Mouse (Mus musculus) lung, embryonic 16.5 days (tissue): ENCODE results near the gene Lkaaear1. TPM values are rescaled to one million over a fixed set of nuclear protein-coding genes. Genes with fewer than 3 reads are reported as not detected.
A peak's percentile ranks its signal among the peaks of the same experiment; 100 is the strongest.

Experiments
- ATAC-seq: fragments of 200-750 bp; cut with Nextera tagmentation; 2 replicates; pipeline ENCODE4 v1.8.0; 2017; ENCODE audit warnings: low read depth, mild to moderate bottlenecking, moderate library complexity
- H3K27ac ChIP-seq: fragments of 300-500 bp; sonication (generic); 2 replicates; pipeline ENCODE4 v1.5.1; 2014; ENCODE audit warnings: mild to moderate bottlenecking, control low read depth, low read length
- H3K27me3 ChIP-seq: fragments of 300-500 bp; sonication (generic); 2 replicates; pipeline ENCODE4 v1.6.1; 2014; ENCODE audit warnings: low read depth, low read length, mixed read lengths; ENCODE audit not compliant: control insufficient read depth, insufficient read depth
- H3K36me3 ChIP-seq: fragments of 300-500 bp; sonication (generic); 2 replicates; pipeline ENCODE4 v1.6.1; 2014; ENCODE audit warnings: low read length; ENCODE audit not compliant: control insufficient read depth, insufficient read depth
- H3K4me1 ChIP-seq: fragments of 300-500 bp; sonication (generic); replicated peaks from 2 replicates; pipeline ENCODE4 v1.6.1; 2014; ENCODE audit warnings: low read length, mixed read lengths; ENCODE audit not compliant: control insufficient read depth, insufficient read depth
- H3K4me2 ChIP-seq: fragments of 300-500 bp; sonication (generic); 2 replicates; pipeline ENCODE4 v1.6.1; 2014; ENCODE audit warnings: low read depth, low read length, control low read depth
- H3K4me3 ChIP-seq: fragments of 300-500 bp; sonication (generic); 2 replicates; pipeline ENCODE4 v1.5.1; 2014; ENCODE audit warnings: mild to moderate bottlenecking, low read length, control low read depth
- H3K9ac ChIP-seq: fragments of 300-500 bp; sonication (generic); 2 replicates; pipeline ENCODE4 v1.6.1; 2014; ENCODE audit warnings: low read length, control low read depth
- H3K9me3 ChIP-seq: fragments of 300-500 bp; sonication (generic); 2 replicates; pipeline ENCODE4 v1.6.1; 2016; ENCODE audit warnings: low read length; ENCODE audit not compliant: control insufficient read depth
- WGBS: fragments of 180-500 bp; shearing (Covaris S2); extraction: QIAGEN DNeasy Blood & Tissue Kit; methylation state at CpG from one replicate; pipeline ENCODE4 v1.1.7; 2014; 5-methylcytosine and 5-hydroxymethylcytosine counted together
- polyA plus RNA-seq: library from polyadenylated mRNA; unstranded; fragments of >200 nt; fragmentation: Nextera tagmentation; extraction: Ambion mirVana; gene quantifications from 2 replicates; pipeline ENCODE4 v1.2.1, GENCODE M21; 2015

The Lkaaear1 gene
- polyA plus RNA-seq, 1 experiment from 2014 or later = not detected

DNA sequence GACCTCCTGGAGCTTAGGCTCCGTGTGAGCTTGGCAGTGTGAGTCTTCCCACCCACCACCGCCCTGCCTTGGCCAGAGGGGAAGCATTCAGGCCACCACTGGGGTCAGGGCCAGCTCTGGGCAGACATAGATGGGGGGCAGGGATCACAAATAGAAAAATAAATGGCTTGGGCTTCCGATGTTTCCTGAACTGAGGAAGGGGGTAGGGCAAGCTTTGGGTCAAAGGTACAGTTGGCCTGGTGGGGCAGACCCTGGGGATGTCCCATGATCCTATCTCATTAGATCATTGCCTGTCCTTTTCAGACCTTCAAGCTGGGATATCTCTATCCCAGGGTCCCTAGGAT is 20.5 kb downstream of the Lkaaear1 start:
- Histone ChIP-seq H3K9me3 (no peaks in the 10 kb centered on the region), H3K36me3 (no peaks in the 10 kb centered on the region), H3K27me3 (peaks cover 4% of the 10 kb centered on the region), H3K4me1 (peaks cover 28% of the 10 kb centered on the region), H3K4me2 (no peak overlapping the region), H3K9ac (no peak overlapping the region), H3K4me3 (no peak overlapping the region), H3K27ac (peak overlapping the region; percentile 82)
- ATAC-seq = peak; percentile 27; the same call in 1 of the 2 replicates
- WGBS = 46% methylated on average over 3 of the region's 3 CpGs

DNA sequence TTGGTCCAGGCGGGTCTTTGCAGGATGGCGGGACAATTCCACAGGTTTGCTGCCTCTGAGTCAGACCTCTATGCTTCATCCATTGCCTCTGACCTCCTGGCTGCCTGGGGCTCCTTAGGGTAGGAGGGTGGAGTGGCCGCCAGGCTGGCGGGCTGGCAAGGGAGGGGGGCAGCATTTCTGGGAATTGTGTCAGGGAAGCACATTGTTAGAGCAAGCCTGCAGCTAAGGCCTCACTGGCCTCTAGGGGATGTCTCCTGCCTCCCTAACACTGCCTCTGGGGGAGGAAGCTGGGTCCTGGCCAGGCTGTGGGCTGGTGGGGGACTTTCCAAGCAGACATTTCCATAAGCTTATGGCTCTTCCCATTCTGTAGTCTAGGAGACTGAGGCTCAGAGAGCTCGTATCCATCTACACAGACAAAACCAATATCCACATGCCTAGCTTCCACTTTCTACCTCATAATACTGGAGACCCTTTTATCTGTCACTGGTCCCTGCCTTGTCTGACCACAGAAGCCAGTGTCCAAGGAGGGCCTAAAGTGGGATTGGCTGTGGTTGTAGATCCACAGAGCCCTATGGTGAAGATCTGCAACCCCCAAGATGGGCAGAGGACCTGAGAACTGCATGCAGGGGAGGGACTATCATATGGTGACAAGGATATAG is 21.0 kb downstream of the Lkaaear1 start:
- Histone ChIP-seq H3K9ac (no peak overlapping the region; the same call in 1 of the 2 replicates), H3K4me3 (no peak overlapping the region), H3K4me2 (no peak overlapping the region), H3K27ac (peak overlapping the region; percentile 82), H3K9me3 (no peaks in the 10 kb centered on the region), H3K4me1 (peaks cover 28% of the 10 kb centered on the region), H3K27me3 (peaks cover 9% of the 10 kb centered on the region), H3K36me3 (no peaks in the 10 kb centered on the region)
- 62% methylated on average over 5 of the region's 5 CpGs for WGBS
- ATAC-seq = peak; percentile 24; the same call in 1 of the 2 replicates

DNA sequence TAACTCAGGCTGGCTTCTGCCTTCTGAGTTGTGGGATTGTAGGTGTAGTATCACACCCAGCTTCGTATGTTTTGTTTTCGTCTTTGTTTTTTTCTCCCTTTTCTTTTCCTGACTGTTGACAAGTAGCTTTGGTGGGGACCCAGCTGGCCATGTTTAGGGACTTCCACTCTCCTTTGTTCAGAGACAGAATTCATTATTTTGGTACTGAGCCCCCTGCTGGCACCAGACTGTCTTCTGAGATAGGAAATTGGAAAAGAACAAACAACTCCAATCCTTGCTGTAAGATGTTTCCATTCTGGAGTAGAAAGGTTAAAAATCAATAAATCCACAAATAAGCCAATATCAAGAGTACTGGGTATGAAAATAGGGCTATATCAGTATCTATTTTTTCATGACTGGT is 21.8 kb downstream of the Lkaaear1 start:
- no peaks in the 10 kb centered on the region for H3K9me3 ChIP-seq
- H3K4me2 ChIP-seq = no peak overlapping the region
- peak overlapping the region; percentile 82 for H3K27ac ChIP-seq
- H3K36me3 ChIP-seq = no peaks in the 10 kb centered on the region
- no peak for ATAC-seq
- peaks cover 17% of the 10 kb centered on the region for H3K27me3 ChIP-seq
- H3K9ac ChIP-seq = no peak overlapping the region
- WGBS = 63% methylated on average over 2 of the region's 2 CpGs
- peaks cover 28% of the 10 kb centered on the region for H3K4me1 ChIP-seq
- no peak overlapping the region for H3K4me3 ChIP-seq

DNA sequence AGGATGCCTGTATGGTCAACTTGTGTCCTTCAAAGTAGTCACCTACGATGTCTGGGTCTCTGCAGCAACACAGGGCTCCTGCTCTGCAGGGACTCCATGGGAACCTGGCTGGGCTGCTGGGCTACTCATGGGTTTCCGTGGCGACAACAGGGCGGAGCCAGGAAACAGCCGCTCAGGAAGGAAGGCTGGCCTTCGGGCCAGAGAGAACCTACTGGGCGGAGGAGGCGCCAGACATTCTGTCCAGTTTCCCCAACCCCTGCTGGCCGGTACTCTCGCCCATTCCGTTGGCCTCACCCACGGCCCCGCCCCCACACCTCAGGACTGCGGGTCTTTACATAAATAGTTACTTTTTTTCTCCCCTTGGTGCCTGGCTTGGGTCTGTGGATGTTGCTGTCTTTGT is 22.8 kb downstream of the Lkaaear1 start:
- no peaks in the 10 kb centered on the region for H3K36me3 ChIP-seq
- peaks cover 26% of the 10 kb centered on the region for H3K27me3 ChIP-seq
- 3% methylated on average over 14 of the region's 14 CpGs for WGBS
- H3K9me3 ChIP-seq = no peaks in the 10 kb centered on the region
- H3K27ac ChIP-seq = peak overlapping the region; percentile 82
- peak overlapping the region; percentile 28 for H3K4me3 ChIP-seq
- peak; percentile 55 for ATAC-seq
- peak overlapping the region; percentile 49 for H3K9ac ChIP-seq
- peaks cover 25% of the 10 kb centered on the region; the same call in 1 of the 2 replicates for H3K4me1 ChIP-seq
- peak overlapping the region; percentile 59 for H3K4me2 ChIP-seq

DNA sequence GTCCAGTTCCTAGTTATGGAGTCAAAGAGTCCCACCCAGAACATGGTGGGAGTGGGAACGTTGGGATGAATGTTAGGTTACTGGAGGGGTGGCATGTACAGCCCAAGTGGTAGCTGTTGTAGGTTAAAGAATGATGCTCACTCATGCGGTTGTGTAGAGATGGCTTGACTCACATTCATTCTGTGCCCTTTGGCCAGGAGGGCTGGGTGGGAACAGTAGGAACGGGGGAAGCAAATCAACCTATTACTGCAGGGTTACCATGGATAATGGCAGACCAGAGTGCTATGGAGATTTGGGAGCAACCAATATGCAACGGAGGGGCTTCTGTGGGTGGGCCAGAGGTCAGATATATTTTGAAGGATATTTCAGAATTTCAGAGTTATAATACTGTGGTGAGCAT is 23.3 kb downstream of the Lkaaear1 start:
- no peak for ATAC-seq
- Histone ChIP-seq H3K4me3 (no peak overlapping the region), H3K36me3 (no peaks in the 10 kb centered on the region), H3K4me1 (peaks cover 26% of the 10 kb centered on the region; the same call in 1 of the 2 replicates), H3K27ac (peak overlapping the region; percentile 44), H3K9me3 (no peaks in the 10 kb centered on the region), H3K4me2 (no peak overlapping the region; the same call in 1 of the 2 replicates), H3K9ac (peak overlapping the region; percentile 49; the same call in 1 of the 2 replicates), H3K27me3 (peaks cover 32% of the 10 kb centered on the region)
- 75% methylated on average over 4 of the region's 4 CpGs for WGBS

DNA sequence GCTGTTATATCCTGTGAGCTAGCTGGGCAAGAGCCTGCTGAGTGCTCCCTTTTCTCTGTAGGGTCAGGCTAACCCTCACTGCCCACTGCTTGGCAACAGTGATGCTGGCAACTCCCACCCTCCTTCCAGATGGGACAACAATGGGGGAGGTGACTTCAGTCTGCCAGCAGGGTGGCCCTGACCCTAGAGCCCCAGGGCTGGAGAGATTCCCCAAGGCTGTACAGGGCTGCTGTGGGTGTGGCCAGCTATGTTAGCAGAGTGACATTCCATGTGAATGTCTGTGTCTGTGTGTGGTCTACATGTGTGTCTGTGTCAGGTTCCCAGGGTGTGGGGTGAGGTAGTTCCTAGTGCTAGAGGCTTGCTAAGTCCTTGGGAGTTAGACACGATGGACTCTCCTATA is 24.7 kb downstream of the Lkaaear1 start:
- H3K4me1 ChIP-seq = peaks cover 21% of the 10 kb centered on the region; the same call in 1 of the 2 replicates
- peak overlapping the region; percentile 54; the same call in 1 of the 2 replicates for H3K27ac ChIP-seq
- 39% methylated on average over 1 of the region's 1 CpGs for WGBS
- no peak overlapping the region for H3K4me2 ChIP-seq
- H3K9ac ChIP-seq = no peak overlapping the region
- ATAC-seq = no peak
- peaks cover 44% of the 10 kb centered on the region for H3K27me3 ChIP-seq
- no peaks in the 10 kb centered on the region for H3K9me3 ChIP-seq
- H3K4me3 ChIP-seq = no peak overlapping the region
- H3K36me3 ChIP-seq = no peaks in the 10 kb centered on the region

DNA sequence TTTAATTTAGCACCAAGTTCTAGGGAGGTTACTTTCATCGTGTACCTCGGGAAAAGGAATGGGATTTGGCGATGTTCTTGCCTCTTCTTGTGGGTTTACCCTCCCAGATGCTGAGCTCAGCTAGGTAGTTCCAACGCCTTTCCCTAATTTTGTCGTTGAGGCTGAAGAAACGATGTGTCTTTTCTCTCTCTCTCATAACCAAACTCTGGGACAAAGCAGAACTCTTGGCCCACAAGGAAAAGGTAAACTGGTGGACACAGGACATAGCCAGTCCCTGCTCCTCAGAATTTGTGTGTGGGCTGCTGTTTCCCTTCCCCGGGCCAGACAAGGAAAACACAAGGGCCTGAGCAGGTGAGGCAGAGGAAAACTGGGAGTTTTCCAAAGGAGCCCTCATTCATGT is 26.3 kb downstream of the Lkaaear1 start:
- Histone ChIP-seq H3K4me1 (peaks cover 21% of the 10 kb centered on the region; the same call in 1 of the 2 replicates), H3K9me3 (no peaks in the 10 kb centered on the region), H3K27me3 (peaks cover 46% of the 10 kb centered on the region), H3K4me3 (no peak overlapping the region), H3K9ac (no peak overlapping the region), H3K4me2 (peak overlapping the region; percentile 72), H3K36me3 (no peaks in the 10 kb centered on the region), H3K27ac (no peak overlapping the region)
- no peak for ATAC-seq
- WGBS = 31% methylated on average over 7 of the region's 7 CpGs

DNA sequence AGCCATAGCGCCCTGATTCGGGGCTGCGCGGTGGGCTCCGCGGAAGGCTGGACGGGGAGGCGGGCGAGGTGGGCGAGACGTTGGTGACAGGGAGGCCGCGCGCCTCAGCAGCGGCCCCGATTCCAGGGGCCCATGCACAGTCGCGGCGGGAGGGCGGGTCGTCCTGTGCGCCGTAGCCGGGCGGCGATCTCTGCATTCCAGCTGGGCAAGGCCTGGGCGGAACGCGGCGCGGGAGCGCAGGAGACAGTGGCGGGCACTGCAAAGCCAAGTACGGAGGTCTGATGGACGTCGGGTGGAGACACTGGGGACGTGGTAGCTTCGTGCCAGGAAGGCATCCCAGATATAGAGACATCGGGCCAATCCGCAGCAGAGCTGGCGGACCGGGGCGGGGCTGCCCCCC is 26.9 kb downstream of the Lkaaear1 start, which contains the start of gene Sox18:
Sox18 (minus strand) TSS at position 315 of the 400 bp plus-strand sequence.
- H3K27ac ChIP-seq = peak within 1 kb of the TSS; percentile 56
- under 1% methylated on average over 43 of the region's 43 CpGs for WGBS
- ATAC-seq = peak; percentile 64
- peaks cover 21% of the 10 kb centered on the region; the same call in 1 of the 2 replicates for H3K4me1 ChIP-seq
- H3K36me3 ChIP-seq = no peaks in the 10 kb centered on the region
- H3K27me3 ChIP-seq = peaks cover 46% of the 10 kb centered on the region
- peak within 1 kb of the TSS; percentile 72 for H3K4me2 ChIP-seq
- peak within 1 kb of the TSS; percentile 74 for H3K9ac ChIP-seq
- no peaks in the 10 kb centered on the region for H3K9me3 ChIP-seq
- peak within 1 kb of the TSS; percentile 57 for H3K4me3 ChIP-seq

DNA sequence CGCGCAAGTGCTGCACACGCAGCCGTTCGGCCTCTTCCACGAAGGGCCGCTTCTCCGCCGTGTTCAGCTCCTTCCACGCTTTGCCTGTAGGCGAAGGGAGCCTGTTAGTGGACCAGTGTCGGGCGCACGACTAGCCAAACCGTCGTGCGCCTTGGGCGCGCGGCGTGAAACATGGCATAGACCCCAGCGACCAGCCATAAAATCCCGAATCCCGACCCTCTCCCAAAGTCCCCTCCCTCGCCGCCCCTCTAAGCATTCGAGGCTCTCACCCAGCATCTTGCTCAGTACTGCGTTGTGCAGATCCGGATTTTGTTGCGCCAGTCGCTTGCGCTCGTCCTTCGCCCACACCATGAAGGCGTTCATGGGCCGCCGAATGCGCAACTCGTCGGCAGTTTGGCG is 27.3 kb downstream of the Lkaaear1 start:
- WGBS = 1% methylated on average over 41 of the region's 41 CpGs
- ATAC-seq = no peak
- H3K9ac ChIP-seq = peak overlapping the region; percentile 74
- peak overlapping the region; percentile 57 for H3K4me3 ChIP-seq
- peak overlapping the region; percentile 72 for H3K4me2 ChIP-seq
- peaks cover 21% of the 10 kb centered on the region; the same call in 1 of the 2 replicates for H3K4me1 ChIP-seq
- no peaks in the 10 kb centered on the region for H3K9me3 ChIP-seq
- no peaks in the 10 kb centered on the region for H3K36me3 ChIP-seq
- peaks cover 46% of the 10 kb centered on the region for H3K27me3 ChIP-seq
- peak overlapping the region; percentile 56 for H3K27ac ChIP-seq
